Mouse (Mus musculus) heart, postnatal 0 days (tissue): ENCODE results near the gene Hs6st2.

Experiments
- CTCF ChIP-seq: IDR thresholded peaks from 2 replicates; pipeline ENCODE4 v1.5.1; 2016; ENCODE audit warnings: antibody characterized with exemption, control low read depth, low read depth
- EP300 ChIP-seq: IDR thresholded peaks from 2 replicates; pipeline ENCODE4 v1.6.1; 2016; ENCODE audit warnings: antibody characterized with exemption, low read depth

DNA sequence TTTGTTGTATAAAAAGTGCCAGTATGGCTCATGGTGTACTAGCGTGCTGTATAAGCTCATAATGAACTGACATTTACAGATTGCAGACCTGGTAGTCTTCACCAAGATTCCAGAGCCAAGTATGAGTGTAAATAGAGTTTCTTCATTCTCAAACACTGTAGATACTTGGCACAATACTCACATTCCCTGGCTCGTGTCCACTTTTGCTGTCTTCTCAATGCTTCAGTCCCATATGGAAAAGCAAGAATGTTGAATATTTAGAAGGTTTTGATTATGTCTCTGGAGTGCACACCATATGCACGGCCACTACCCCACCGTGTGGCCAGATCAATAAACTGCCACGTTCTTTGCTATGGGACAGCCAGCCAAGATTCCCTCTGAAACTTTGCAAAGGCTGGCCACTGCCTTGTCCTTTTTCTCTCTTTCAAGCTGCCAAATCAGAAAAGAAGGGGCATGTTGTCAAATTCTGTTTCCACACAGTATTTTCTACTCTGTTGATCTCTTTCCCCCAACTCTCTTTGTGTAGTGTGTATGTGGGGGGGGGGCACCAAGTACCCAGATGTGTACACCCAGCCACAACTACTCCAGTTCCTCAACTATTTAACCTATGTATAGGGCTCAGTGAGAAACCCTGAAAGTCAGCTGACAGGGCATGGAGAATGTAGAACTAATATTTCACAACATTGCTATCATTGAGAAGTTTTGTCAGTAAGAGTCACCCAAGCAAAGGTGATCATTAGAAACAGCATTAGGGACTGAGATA, 309.0 kb downstream of the Hs6st2 start:
- TF ChIP-seq CTCF: peak; percentile 67
- TF ChIP-seq EP300: no peak
